Mouse (Mus musculus) kidney, adult 2 months (tissue): ENCODE measurements at regions not wholly inside any gene's neighbourhood (a gene's known extent, or its start where the extent isn't known, plus 50 kb on each side); places are given as distances from the start of the nearest gene placed in this dataset.
"Not testable (repeated sequence)": the region's sequence is repeated elsewhere in the genome, so short reads cannot be mapped to it uniquely, and the experiment has no call there.

ENCODE experiments used
- DNase-seq: peaks from one replicate; pipeline ENCODE4 v3.0.0; 2021
- H3K27ac ChIP-seq: fragments of 200-500 bp; 2 replicates; pipeline ENCODE4 v1.5.1; 2012; ENCODE audit warnings: low read depth, low read length, control low read depth, inconsistent platforms; ENCODE audit not compliant: insufficient read depth
- H3K27me3 ChIP-seq: fragments of 200-500 bp; replicated peaks from 2 replicates; pipeline ENCODE4 v1.6.1; 2012; ENCODE audit warnings: mild to moderate bottlenecking, moderate library complexity, low read length, inconsistent platforms; ENCODE audit not compliant: control insufficient read depth, insufficient read depth
- H3K36me3 ChIP-seq: fragments of 200-500 bp; 2 replicates; pipeline ENCODE4 v1.6.1; 2012; ENCODE audit warnings: mild to moderate bottlenecking, moderate library complexity, low read length, inconsistent platforms; ENCODE audit not compliant: control insufficient read depth, insufficient read depth
- H3K4me1 ChIP-seq: fragments of 200-500 bp; 2 replicates; pipeline ENCODE4 v1.6.1; 2011; ENCODE audit warnings: low read length; ENCODE audit not compliant: control insufficient read depth, insufficient read depth
- H3K4me3 ChIP-seq: fragments of 200-500 bp; 2 replicates; pipeline ENCODE4 v1.5.1; 2011; ENCODE audit warnings: mild to moderate bottlenecking, low read depth, low read length, control low read depth; ENCODE audit not compliant: insufficient read depth
- CTCF ChIP-seq: fragments of 200-500 bp; conservative IDR thresholded peaks from 2 replicates; pipeline ENCODE4 v1.5.1; 2011; ENCODE audit warnings: low read depth, mild to moderate bottlenecking, control low read depth, low read length, moderate library complexity, mixed read lengths; ENCODE audit not compliant: insufficient read depth, insufficient read length
- POLR2A ChIP-seq: fragments of 200-500 bp; IDR thresholded peaks from one replicate; pipeline ENCODE4 v1.6.1; 2011; ENCODE audit warnings: low read depth, low read length, control low read depth
- WGBS: fragments of 180-500 bp; shearing (Covaris S2); methylation state at CpG from one replicate; pipeline ENCODE4 v1.1.7; 2018; 5-methylcytosine and 5-hydroxymethylcytosine counted together

DNA sequence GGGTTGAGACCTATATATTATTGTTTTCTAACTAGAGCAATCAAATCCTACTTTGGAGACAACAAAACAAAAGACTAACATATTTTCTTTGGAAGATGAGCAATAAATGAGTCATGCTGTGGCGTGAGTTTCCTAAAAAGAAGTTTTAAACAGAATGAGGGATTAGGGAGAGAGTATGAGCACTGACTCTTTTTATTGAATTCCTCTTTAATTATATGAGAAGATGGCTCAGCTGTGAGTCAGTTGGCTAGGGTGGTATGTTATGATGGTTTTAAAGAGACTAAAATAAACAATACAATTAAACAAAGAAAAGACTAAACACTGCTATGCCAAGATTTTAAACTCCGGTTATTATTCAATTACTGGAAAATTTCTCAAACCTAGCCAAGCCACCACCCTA lies 1357.6 kb downstream of the Zfp704 start:
- TF ChIP-seq POLR2A (no peak), CTCF (no peak)
- 72% methylated on average over 2 of the region's 2 CpGs for WGBS
- Histone ChIP-seq H3K27me3 (no peaks in the 10 kb centered on the region), H3K36me3 (no peaks in the 10 kb centered on the region), H3K27ac (no peak overlapping the region), H3K4me1 (no peaks in the 10 kb centered on the region), H3K4me3 (no peak overlapping the region)
- no peak for DNase-seq

DNA sequence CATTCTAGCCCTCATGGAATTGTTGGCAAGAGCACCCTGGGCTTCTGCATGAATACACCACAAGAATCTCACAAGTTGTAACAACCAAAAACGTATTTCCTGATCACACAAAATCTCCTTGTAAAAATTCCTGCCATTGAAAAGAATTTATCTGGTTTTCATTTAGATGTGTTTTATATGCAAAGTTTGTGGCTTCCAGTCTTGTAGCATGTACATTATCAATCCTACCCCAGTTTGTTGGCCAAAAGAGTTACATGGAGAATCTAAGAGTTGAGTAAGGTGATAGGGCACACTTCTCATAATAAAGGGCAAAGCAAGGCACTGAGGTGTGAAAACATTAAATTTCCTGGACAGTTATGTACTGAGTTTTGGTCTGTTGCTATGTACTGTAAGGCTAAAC lies 1361.0 kb downstream of the Zfp704 start:
- DNase-seq: no peak
- no peaks in the 10 kb centered on the region for H3K36me3 ChIP-seq
- no peaks in the 10 kb centered on the region for H3K27me3 ChIP-seq
- 68% methylated on average over 1 of the region's 1 CpGs for WGBS
- no peaks in the 10 kb centered on the region for H3K4me1 ChIP-seq
- TF ChIP-seq POLR2A (no peak), CTCF (no peak)
- H3K27ac ChIP-seq: no peak overlapping the region
- H3K4me3 ChIP-seq: no peak overlapping the region

- H3K27ac ChIP-seq, H3K27me3 ChIP-seq, H3K36me3 ChIP-seq, H3K4me1 ChIP-seq, H3K4me3 ChIP-seq: not testable (repeated sequence)
- 34% methylated on average over 1 of the region's 1 CpGs for WGBS
- DNase-seq: peak; percentile 59
These were observed 1364.1 kb downstream of the Zfp704 start for GRCm38 (mm10) chr3:8245822-8246221.

GRCm38 (mm10) chr3:8245195-8245789 lies 1364.6 kb downstream of the Zfp704 start:
- peak; percentile 37 for DNase-seq
- WGBS: 71% methylated on average over 2 of the region's 2 CpGs

DNA sequence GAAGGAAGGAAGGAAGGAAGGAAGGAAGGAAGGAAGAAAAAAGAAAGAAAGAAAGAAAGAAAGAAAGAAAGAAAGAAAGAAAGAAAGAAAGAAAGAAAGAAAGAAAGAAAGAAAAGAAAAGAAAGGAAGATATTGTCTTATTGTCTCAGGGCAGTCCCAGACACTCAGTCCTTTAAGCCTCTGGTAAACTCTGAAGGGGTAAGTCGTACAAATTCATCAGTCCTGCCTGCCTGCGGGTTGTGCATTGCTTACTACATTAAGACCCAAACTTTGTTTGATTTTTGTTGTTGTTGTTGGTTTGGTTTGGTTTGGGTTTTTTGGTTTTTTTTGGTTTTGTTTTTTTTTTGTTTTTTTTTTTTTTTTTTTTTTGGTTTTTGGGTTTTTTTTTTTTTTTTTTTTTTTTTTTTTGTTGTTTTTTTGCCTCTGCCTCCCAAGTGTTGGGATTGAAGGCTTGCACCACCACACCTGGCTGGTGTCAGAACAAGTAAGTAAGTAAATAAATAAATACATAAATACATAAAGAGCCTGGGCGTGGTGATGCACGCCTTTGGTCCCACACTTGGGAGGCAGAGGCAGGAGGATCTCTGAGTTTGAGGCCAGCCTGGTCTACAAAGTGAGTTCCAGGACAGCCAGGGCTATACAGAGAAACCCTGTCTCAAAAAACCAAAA lies 1365.2 kb downstream of the Zfp704 start:
- H3K4me3 ChIP-seq, H3K27ac ChIP-seq, H3K4me1 ChIP-seq, H3K27me3 ChIP-seq, H3K36me3 ChIP-seq: not testable (repeated sequence)
- WGBS: 93% methylated on average over 4 of the region's 4 CpGs
- peak; percentile 11 for DNase-seq

More at GRCm38 (mm10) chr3:8245195-8245789, 1364.6 kb downstream of the Zfp704 start:
- not testable (repeated sequence) for H3K27me3 ChIP-seq, H3K4me1 ChIP-seq, H3K36me3 ChIP-seq, H3K4me3 ChIP-seq, H3K27ac ChIP-seq

- DNase-seq: no peak
- no peaks in the 10 kb centered on the region for H3K27me3 ChIP-seq
- H3K4me3 ChIP-seq: no peak overlapping the region
- WGBS: 73% methylated on average over 6 of the region's 6 CpGs
- no peaks in the 10 kb centered on the region for H3K4me1 ChIP-seq
- TF ChIP-seq CTCF: no peak
- no peak for TF ChIP-seq POLR2A
- no peak overlapping the region for H3K27ac ChIP-seq
- no peaks in the 10 kb centered on the region for H3K36me3 ChIP-seq
These were observed 1403.1 kb downstream of the Zfp704 start for GRCm38 (mm10) chr3:8206623-8207404.

DNA sequence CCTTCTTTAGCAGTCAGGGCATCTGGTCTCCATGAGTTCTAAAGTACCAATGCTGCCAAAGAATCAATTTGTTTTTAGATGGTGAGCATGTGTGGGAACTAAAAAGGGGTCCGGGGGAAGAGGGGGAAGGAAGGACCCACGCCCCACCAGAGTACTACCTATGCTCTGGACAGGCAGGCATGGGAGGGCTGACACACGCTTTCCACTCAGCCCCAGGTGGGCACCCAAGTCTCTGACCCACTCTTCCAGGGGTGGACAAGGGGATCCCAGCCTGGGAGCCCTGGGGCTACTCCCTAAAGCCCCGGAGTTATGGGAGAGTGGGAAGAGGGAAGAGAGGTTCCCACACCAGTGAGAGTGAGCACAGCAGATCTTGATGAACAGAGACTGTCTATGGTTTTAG lies 1446.9 kb downstream of the Zfp704 start:
- H3K4me1 ChIP-seq: peaks cover 9% of the 10 kb centered on the region; the same call in 1 of the 2 replicates
- H3K27ac ChIP-seq: peak overlapping the region; percentile 27; the same call in 1 of the 2 replicates
- no peak overlapping the region for H3K4me3 ChIP-seq
- TF ChIP-seq CTCF (no peak), POLR2A (no peak)
- 70% methylated on average over 4 of the region's 4 CpGs for WGBS
- H3K36me3 ChIP-seq: no peaks in the 10 kb centered on the region
- no peak for DNase-seq
- H3K27me3 ChIP-seq: no peaks in the 10 kb centered on the region; the same call in 1 of the 2 replicates
